Mouse (Mus musculus): Measurements from ENCODE around the gene Gm16506.
"Not testable (repeated sequence)": the region's sequence is repeated elsewhere in the genome, so short reads cannot be mapped to it uniquely, and the experiment has no call there.

Gene Gm16506

GRCm38 (mm10) chr14:43727385-43727784 lies at the start of gene Gm16506:
Gene Gm16506 (minus strand): TSS chr14:43727485.
- not testable (repeated sequence) for DNase-seq

DNA sequence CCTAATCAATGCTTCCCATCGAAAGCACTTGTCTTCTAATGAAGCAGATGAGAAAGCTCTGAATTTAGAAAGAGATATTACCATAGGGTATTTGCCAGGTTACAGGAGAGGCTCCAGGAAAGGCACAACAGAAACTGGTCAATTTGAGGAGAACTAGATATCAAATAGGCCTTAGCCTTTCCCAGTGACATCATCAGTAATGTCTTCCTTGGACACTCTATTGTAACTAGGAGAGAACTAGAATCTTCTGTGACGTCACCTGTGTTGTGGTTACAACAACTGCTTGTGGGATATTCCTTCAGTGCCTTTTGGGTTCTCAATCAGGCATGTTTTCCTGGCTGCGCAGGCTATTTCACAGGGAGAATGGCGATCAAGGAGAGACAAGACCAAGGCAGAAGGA lies 20.3 kb upstream of the Gm16506 start, which contains the start of gene Gm6526:
Gene Gm6526 (plus strand): TSS at position 301 of the 400 bp plus-strand sequence.
- not testable (repeated sequence) for DNase-seq

DNA sequence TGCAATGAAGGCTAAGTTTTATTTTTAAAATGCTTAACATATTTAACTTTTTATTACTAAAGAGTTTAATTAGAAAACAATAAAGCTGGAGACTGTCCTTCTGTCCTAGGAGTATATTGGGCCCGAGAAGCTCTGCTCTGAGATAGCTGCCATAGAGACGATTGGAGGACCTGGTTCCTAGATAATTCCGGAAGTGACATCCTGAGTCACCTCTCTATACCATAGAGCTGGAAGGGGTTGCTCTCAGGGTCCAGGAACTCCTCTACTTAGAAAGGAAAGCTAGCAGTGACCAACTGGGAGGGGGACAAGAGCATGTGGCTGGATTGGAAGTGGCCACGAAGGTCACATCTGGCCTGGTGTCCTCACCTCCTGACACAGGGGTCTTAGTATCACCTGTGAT lies 29.7 kb downstream of the Gm16506 start, which contains the start of gene Gm7324:
Gene Gm7324 (plus strand): TSS at position 208 of the 400 bp plus-strand sequence.
- DNase-seq, result not testable (repeated sequence)

- not testable (repeated sequence) for DNase-seq
These were observed 50.2 kb downstream of the Gm16506 start, which contains the start of gene Gm8165 for GRCm38 (mm10) chr14:43677099-43677498. Gene Gm8165 (minus strand): TSS chr14:43677199.
